ENCODE assay signal across 8 mouse cellular contexts in the genomic region with DNA sequence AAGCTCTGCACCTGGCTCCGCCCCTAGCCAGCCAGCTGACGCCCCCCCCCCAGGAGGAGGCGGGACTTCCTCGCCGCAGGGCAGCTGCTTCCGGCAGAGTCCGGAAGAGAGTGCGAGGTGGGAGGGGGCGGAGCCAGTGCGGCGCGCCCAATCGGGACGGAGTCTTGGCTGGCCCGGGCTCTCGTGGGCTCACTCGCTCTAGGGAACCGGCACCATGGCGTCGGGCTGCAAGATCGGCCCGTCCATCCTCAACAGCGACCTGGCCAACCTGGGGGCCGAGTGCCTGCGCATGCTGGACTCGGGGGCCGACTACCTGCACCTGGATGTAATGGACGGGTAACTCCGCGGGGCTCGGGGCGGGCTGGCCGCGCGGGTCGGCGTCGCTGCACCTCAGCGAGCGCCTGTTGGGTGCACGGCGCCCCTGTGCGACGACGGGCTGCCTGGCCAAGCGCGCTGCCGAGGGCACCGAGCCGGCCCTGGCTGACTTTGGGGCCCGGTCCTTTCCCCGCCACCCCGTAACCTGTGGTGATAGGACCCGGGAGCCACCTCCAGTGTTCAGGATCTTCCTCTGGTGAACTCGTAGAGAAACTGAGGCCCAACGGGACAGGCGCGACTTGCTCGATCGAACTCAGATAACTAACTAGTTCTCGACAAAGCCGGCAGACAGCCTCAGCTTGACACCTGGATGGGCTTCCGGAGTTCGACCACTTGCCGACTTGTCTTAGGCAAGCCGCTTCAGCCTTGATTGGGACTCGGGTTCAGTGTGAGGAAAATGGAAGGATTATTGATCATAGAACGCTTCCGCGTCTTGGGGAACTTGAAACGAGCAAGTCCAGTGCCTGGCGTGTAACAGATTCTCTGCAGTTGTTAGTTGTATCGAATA. TPM values are rescaled to one million over a fixed set of nuclear protein-coding genes. Genes with fewer than 3 reads are reported as not detected.
DNase-seq lines count a peak whose midpoint lies in the region; ATAC-seq and TF ChIP-seq lines count a peak whose summit lies in the region.

A gene (plus strand): TSS at position 139 of the 883 bp plus-strand sequence.

- H3K36me3 ChIP-seq in ES-E14 (ENCODE audit: control insufficient read depth, insufficient read depth, low read length, poor library complexity, severe bottlenecking): peaks cover 2% of the 10 kb centered on the region
- H3K36me3 ChIP-seq in forebrain, embryonic 16.5 days (ENCODE audit: control insufficient read depth, insufficient read depth): no peaks in the 10 kb centered on the region
- H3K36me3 ChIP-seq in lung, embryonic 14.5 days (ENCODE audit: insufficient read depth): no peaks in the 10 kb centered on the region; the same call in 1 of the 2 replicates
- peaks cover 5% of the 10 kb centered on the region; the same call in 1 of the 2 replicates for H3K36me3 ChIP-seq in thymus, adult 2 months (ENCODE audit: control insufficient read depth, insufficient read depth, low read length)

- H3K4me3 ChIP-seq in ES-E14 (ENCODE audit: insufficient read depth in 1 of 2, low read depth in 1 of 2, low read length in 2 of 2, poor library complexity in 1 of 2, severe bottlenecking in 1 of 2): peak within 1 kb of the TSS; percentile 94 to 96
- peak within 1 kb of the TSS; percentile 85 for H3K4me3 ChIP-seq in forebrain, embryonic 16.5 days (replicated peaks; ENCODE audit: low read length)
- H3K4me3 ChIP-seq in layer of hippocampus, adult 2 months: peak within 1 kb of the TSS; percentile 69
- peak within 1 kb of the TSS; percentile 82 for H3K4me3 ChIP-seq in lung, embryonic 14.5 days (ENCODE audit: low read depth, low read length)
- H3K4me3 ChIP-seq in olfactory bulb, adult 2 months (ENCODE audit: insufficient read depth, low read depth, low read length): peak within 1 kb of the TSS; percentile 76
- peak within 1 kb of the TSS; percentile 68 for H3K4me3 ChIP-seq in thymus, adult 2 months (ENCODE audit: control insufficient read depth, insufficient read depth, low read length)

- H3K27ac ChIP-seq in ES-E14 (ENCODE audit: insufficient read depth, low read depth, low read length, poor library complexity, severe bottlenecking): peak within 1 kb of the TSS; percentile 91
- H3K27ac ChIP-seq in forebrain, embryonic 16.5 days (ENCODE audit: low read length): peak within 1 kb of the TSS; percentile 68
- peak within 1 kb of the TSS; percentile 88 for H3K27ac ChIP-seq in layer of hippocampus, adult 2 months
- peak within 1 kb of the TSS; percentile 75 for H3K27ac ChIP-seq in lung, embryonic 14.5 days (ENCODE audit: low read depth)
- peak within 1 kb of the TSS; percentile 24; the same call in 1 of the 2 replicates for H3K27ac ChIP-seq in olfactory bulb, adult 2 months (ENCODE audit: insufficient read depth, low read depth, low read length)
- peak within 1 kb of the TSS; percentile 33 for H3K27ac ChIP-seq in thymus, adult 2 months (ENCODE audit: control insufficient read depth, insufficient read depth, low read length)

- intact Hi-C loops in heart, postnatal 36 days (cut with DNase I): loop anchor here (2.0 kb wide), 1 partner anchor 116 kb away; a partner anchor contains a TSS

- WGBS in forebrain, embryonic 16.5 days: under 1% methylated on average over 73 of the region's 73 CpGs
- WGBS in lung, embryonic 14.5 days: under 1% methylated on average over 73 of the region's 73 CpGs
- under 1% methylated on average over 73 of the region's 73 CpGs for WGBS in olfactory bulb, adult 2 months
- WGBS in thymus, adult 2 months: under 1% methylated on average over 73 of the region's 73 CpGs

- peak within 1 kb of the TSS; percentile 97 for H3K9ac ChIP-seq in ES-E14 (ENCODE audit: insufficient read depth, low read depth, low read length, poor library complexity, severe bottlenecking)
- H3K9ac ChIP-seq in forebrain, embryonic 16.5 days (replicated peaks; ENCODE audit: low read depth, low read length): peak within 1 kb of the TSS; percentile 79
- peak within 1 kb of the TSS; percentile 77 for H3K9ac ChIP-seq in lung, embryonic 14.5 days

- H3K9me3 ChIP-seq in ES-E14 (ENCODE audit: control insufficient read depth, insufficient read depth, low read depth, low read length): no peaks in the 10 kb centered on the region
- no peaks in the 10 kb centered on the region for H3K9me3 ChIP-seq in forebrain, embryonic 16.5 days (ENCODE audit: control insufficient read depth, low read length)
- H3K9me3 ChIP-seq in lung, embryonic 14.5 days (ENCODE audit: low read depth, low read length): no peaks in the 10 kb centered on the region

- DNase-seq in ES-E14 (ENCODE audit: low read depth, low spot score): peak; percentile 82
- peak; percentile 92 for DNase-seq in cerebellum, adult 11-12 months
- peak; percentile 91 for DNase-seq in heart, postnatal 36 days
- DNase-seq in layer of hippocampus, adult 2 months (ENCODE audit: low spot score in 2 of 2): peak; percentile 90 to 91
- DNase-seq in lung, embryonic 14.5 days: peak; percentile 97
- DNase-seq in thymus, adult 2 months: peak; percentile 93

- H3K4me1 ChIP-seq in ES-E14 (ENCODE audit: control insufficient read depth in 2 of 2, insufficient read depth in 2 of 2, low read length in 2 of 2, poor library complexity in 1 of 2): peaks cover 0 to 4% of the 10 kb centered on the region in 2 experiments; a peak in 2 of 4 replicates
- H3K4me1 ChIP-seq in forebrain, embryonic 16.5 days (replicated peaks; ENCODE audit: control insufficient read depth, insufficient read depth, low read length): peaks cover 9% of the 10 kb centered on the region
- H3K4me1 ChIP-seq in lung, embryonic 14.5 days (ENCODE audit: insufficient read depth): peaks cover 3% of the 10 kb centered on the region; the same call in 1 of the 2 replicates
- peaks cover 2% of the 10 kb centered on the region; the same call in 1 of the 2 replicates for H3K4me1 ChIP-seq in olfactory bulb, adult 2 months (ENCODE audit: control insufficient read depth, insufficient read depth, low read length)
- peaks cover 4% of the 10 kb centered on the region; the same call in 1 of the 2 replicates for H3K4me1 ChIP-seq in thymus, adult 2 months (replicated peaks; ENCODE audit: control insufficient read depth, insufficient read depth, low read length)

- ATAC-seq in forebrain, embryonic 16.5 days: peak; percentile 100
- peak; percentile 100 for ATAC-seq in lung, embryonic 14.5 days (ENCODE audit: insufficient read depth)

- peak; percentile 25; the same call in 1 of the 2 replicates for TF ChIP-seq CTCF in layer of hippocampus, adult 2 months (conservative IDR thresholded peaks at IDR 0.05)
- no peak; the same call in 1 of the 2 replicates for TF ChIP-seq CTCF in lung, embryonic 14.5 days (IDR thresholded peaks at IDR 0.05; ENCODE audit: low read depth)
- TF ChIP-seq CTCF in olfactory bulb, adult 2 months (IDR thresholded peaks at IDR 0.05; ENCODE audit: insufficient read depth, low read depth, low read length): no peak
- TF ChIP-seq CTCF in thymus, adult 2 months (IDR thresholded peaks at IDR 0.05; ENCODE audit: borderline replicate concordance, control insufficient read depth, extremely low read depth, insufficient read depth, low read length, poor library complexity): peak; percentile 34; the same call in 1 of the 2 replicates

- no peaks in the 10 kb centered on the region for H3K27me3 ChIP-seq in forebrain, embryonic 16.5 days (replicated peaks; ENCODE audit: control insufficient read depth, insufficient read depth, low read length)
- H3K27me3 ChIP-seq in lung, embryonic 14.5 days (ENCODE audit: insufficient read depth, low read length): no peaks in the 10 kb centered on the region
- H3K27me3 ChIP-seq in thymus, adult 2 months (ENCODE audit: control insufficient read depth, insufficient read depth, low read length): no peaks in the 10 kb centered on the region

- H3K4me2 ChIP-seq in forebrain, embryonic 16.5 days (ENCODE audit: low read length): peak within 1 kb of the TSS; percentile 71
- H3K4me2 ChIP-seq in lung, embryonic 14.5 days: peak within 1 kb of the TSS; percentile 70

- TF ChIP-seq POLR2A in olfactory bulb, adult 2 months (IDR thresholded peaks at IDR 0.05; ENCODE audit: insufficient read depth, low read depth, low read length): peak; percentile 84
- TF ChIP-seq POLR2A in thymus, adult 2 months (IDR thresholded peaks at IDR 0.05; ENCODE audit: control insufficient read depth, extremely low read depth, insufficient read depth, low read length, poor library complexity): peak; percentile 83

- in situ Hi-C loops in ES-E14 (cut with MboI; ENCODE audit: low sequenced_read_pairs in 2 of 2, unreplicated experiment in 2 of 2): no loop called here

TF ChIP-seq in ES-E14, 5 proteins besides CTCF, POLR2A, EP300 and RAD21:
- TF ChIP-seq ZC3H11A (IDR thresholded peaks at IDR 0.05; ENCODE audit: borderline replicate concordance, low read depth, low read length) (no peak), ZNF384 (IDR thresholded peaks at IDR 0.05; ENCODE audit: low read depth, low read length) (no peak), HCFC1 (IDR thresholded peaks at IDR 0.05; ENCODE audit: borderline replicate concordance, insufficient read depth, low read length) (no peak), CHD2 (IDR thresholded peaks at IDR 0.05; ENCODE audit: low read depth, low read length) (no peak), MAFK (IDR thresholded peaks at IDR 0.05; ENCODE audit: insufficient read depth, low read depth, low read length) (no peak)

RNA-seq across cellular contexts. Expression of the gene that starts here (rescaled TPM):
- total RNA-seq in ES-E14 (2012; rRNA removed): 67.9 and 73.3 TPM in 2 replicates
- 39.4 and 43.8 TPM in 2 replicates for polyA plus RNA-seq in forebrain, embryonic 16.5 days (2015; fragmentation: Nextera tagmentation; extraction: Ambion mirVana)
- 10 to 100 TPM; 11.7 to 12.7 TPM for total RNA-seq in heart, postnatal 36 days (2021)
- 10 to 100 TPM; 36.5 to 38.9 TPM for total RNA-seq in layer of hippocampus, adult 2 months (2021)
- 54.3 and 55.5 TPM in 2 replicates for polyA plus RNA-seq in lung, embryonic 14.5 days (2014; fragmentation: Nextera tagmentation; extraction: Ambion mirVana)
- polyA plus RNA-seq in olfactory bulb, adult 2 months (2012; ENCODE audit: insufficient read depth, insufficient read length, low replicate concordance, missing spikeins): not detected in 2 replicates
- 22.5 and 23.6 TPM in 2 replicates for polyA plus RNA-seq in thymus, adult 2 months (2012; rRNA removed)

Comparison
In these comparisons a context has a peak if more than half of its experiments do, and no peak if none do; other contexts are left out.
1. Peak in every context shown above with its lines: DNase-seq, ATAC-seq, H3K4me3 ChIP-seq and H3K27ac ChIP-seq.
2. H3K27ac ChIP-seq: peak in every context shown above with its lines; median percentile 91 in ES-E14; 88 in layer of hippocampus, adult 2 months; 75 in lung, embryonic 14.5 days; 68 in forebrain, embryonic 16.5 days; 33 in thymus, adult 2 months; 24 in olfactory bulb, adult 2 months.
3. CTCF ChIP-seq: peak in layer of hippocampus, adult 2 months (single experiment) and thymus, adult 2 months (single experiment); none in lung, embryonic 14.5 days (single experiment) and olfactory bulb, adult 2 months (single experiment).